Mouse (Mus musculus) mature B cell (primary cell): ENCODE measurements around the gene Surf4.

ENCODE experiments used
- in situ Hi-C: fragments of 300-500 bp; cut with MboI; formaldehyde crosslinking; loops from 2 replicates; pipeline ENCODE4 v1.14.3; 2019

The Surf4 gene

GRCm38 (mm10) chr2:26933304-26934055 is at the start of gene Surf4, which contains the start of gene Stkld1:
Gene Surf4 (minus strand): TSS chr2:26933928.
Gene Stkld1 (plus strand): TSS chr2:26934047.
- in situ Hi-C loops: loop anchor here (10.0 kb wide), 1 partner anchor 101 kb away; no protein-coding TSS in a partner anchor

GRCm38 (mm10) chr2:26980361-26980760 is 46.6 kb upstream of the Surf4 start:
- in situ Hi-C loops: no loop called here

GRCm38 (mm10) chr2:26973960-26974359 is 40.2 kb upstream of the Surf4 start:
- in situ Hi-C loops: no loop called here

- in situ Hi-C loops: no loop called here
These were observed 39.4 kb upstream of the Surf4 start, which contains the start of gene Adamts13 for GRCm38 (mm10) chr2:26973116-26973515. Gene Adamts13 (plus strand): TSS chr2:26973416.

- in situ Hi-C loops: no loop called here
These were observed 33.5 kb upstream of the Surf4 start for GRCm38 (mm10) chr2:26967262-26967661.

GRCm38 (mm10) chr2:26964724-26965370 is 31.1 kb upstream of the Surf4 start:
- in situ Hi-C loops: no loop called here

- in situ Hi-C loops: no loop called here
These were observed 30.4 kb upstream of the Surf4 start, which contains the start of gene Rexo4 for GRCm38 (mm10) chr2:26963923-26964723. Gene Rexo4 (minus strand): TSS chr2:26964386.

- in situ Hi-C loops: no loop called here
These were observed 27.0 kb upstream of the Surf4 start for GRCm38 (mm10) chr2:26960756-26961155.

GRCm38 (mm10) chr2:26957488-26957859 is 23.7 kb upstream of the Surf4 start:
- in situ Hi-C loops: no loop called here

GRCm38 (mm10) chr2:26956811-26957487 is 23.2 kb upstream of the Surf4 start:
- in situ Hi-C loops: no loop called here

GRCm38 (mm10) chr2:26954735-26955395 is 21.1 kb upstream of the Surf4 start:
- in situ Hi-C loops: no loop called here

- in situ Hi-C loops: no loop called here
These were observed 19.1 kb upstream of the Surf4 start for GRCm38 (mm10) chr2:26952866-26953265.

GRCm38 (mm10) chr2:26952193-26952592 is 18.5 kb upstream of the Surf4 start:
- in situ Hi-C loops: no loop called here

- in situ Hi-C loops: no loop called here
These were observed 17.7 kb upstream of the Surf4 start for GRCm38 (mm10) chr2:26951346-26951905.

- in situ Hi-C loops: no loop called here
These were observed 16.7 kb upstream of the Surf4 start for GRCm38 (mm10) chr2:26950411-26950810.

GRCm38 (mm10) chr2:26943253-26943652 is 9.5 kb upstream of the Surf4 start:
- in situ Hi-C loops: no loop called here

GRCm38 (mm10) chr2:26941539-26941938 is 7.8 kb upstream of the Surf4 start:
- in situ Hi-C loops: no loop called here

- in situ Hi-C loops: loop anchor here (10.0 kb wide), 1 partner anchor 98 kb away; no protein-coding TSS in a partner anchor
These were observed 2.7 kb upstream of the Surf4 start for GRCm38 (mm10) chr2:26936425-26936824.

GRCm38 (mm10) chr2:26935286-26935685 is 1.6 kb upstream of the Surf4 start:
- in situ Hi-C loops: loop anchor here (10.0 kb wide), 1 partner anchor 100 kb away; no protein-coding TSS in a partner anchor

- in situ Hi-C loops: loop anchor here (10.0 kb wide), 1 partner anchor 102 kb away; no protein-coding TSS in a partner anchor
These were observed 1.0 kb downstream of the Surf4 start for GRCm38 (mm10) chr2:26932473-26933303.
